Mouse (Mus musculus) hindbrain, embryonic 13.5 days (tissue): ENCODE results near the gene Pcsk7. TPM values are rescaled to one million over a fixed set of nuclear protein-coding genes. Genes with fewer than 3 reads are reported as not detected.
A peak's percentile ranks its signal among the peaks of the same experiment; 100 is the strongest.

Experiments used
- ATAC-seq: fragments of 200-750 bp; cut with Nextera tagmentation; 2 replicates; pipeline ENCODE4 v1.8.0; 2017; ENCODE audit warnings: moderate TSS enrichment; ENCODE audit not compliant: low FRiP score
- H3K27ac ChIP-seq: fragments of 300-500 bp; sonication (generic); 2 replicates; pipeline ENCODE4 v1.5.1; 2015; ENCODE audit warnings: inconsistent platforms, mild to moderate bottlenecking, moderate library complexity
- H3K27me3 ChIP-seq: fragments of 300-500 bp; sonication (generic); 2 replicates; pipeline ENCODE4 v1.6.1; 2015; ENCODE audit warnings: mild to moderate bottlenecking, inconsistent platforms
- H3K36me3 ChIP-seq: fragments of 300-500 bp; sonication (generic); 2 replicates; pipeline ENCODE4 v1.6.1; 2015; ENCODE audit warnings: mild to moderate bottlenecking, inconsistent platforms
- H3K4me1 ChIP-seq: fragments of 300-500 bp; sonication (generic); replicated peaks from 2 replicates; pipeline ENCODE4 v1.6.1; 2015; ENCODE audit warnings: inconsistent platforms
- H3K4me2 ChIP-seq: fragments of 300-500 bp; sonication (generic); 2 replicates; pipeline ENCODE4 v1.6.1; 2015; ENCODE audit warnings: inconsistent platforms, mild to moderate bottlenecking, moderate library complexity
- H3K4me3 ChIP-seq: fragments of 300-500 bp; sonication (generic); 2 replicates; pipeline ENCODE4 v1.5.1; 2015; ENCODE audit warnings: mild to moderate bottlenecking, inconsistent platforms
- H3K9ac ChIP-seq: fragments of 300-500 bp; sonication (generic); 2 replicates; pipeline ENCODE4 v1.6.1; 2015; ENCODE audit warnings: mild to moderate bottlenecking, inconsistent platforms
- H3K9me3 ChIP-seq: fragments of 300-500 bp; sonication (generic); 2 replicates; pipeline ENCODE4 v1.6.1; 2016; ENCODE audit warnings: inconsistent platforms
- WGBS: fragments of 180-500 bp; shearing (Covaris S2); methylation state at CpG from one replicate; pipeline ENCODE4 v1.1.7; 2015; 5-methylcytosine and 5-hydroxymethylcytosine counted together
- microRNA-seq: library from miRNA; unstranded; fragments of <30 nt; microRNA quantifications from one replicate; pipeline ENCODE4, GENCODE M21; 2016
- polyA plus RNA-seq: library from polyadenylated mRNA; unstranded; fragments of >200 nt; fragmentation: Nextera tagmentation; extraction: Ambion mirVana; gene quantifications from 2 replicates; pipeline ENCODE4 v1.2.1, GENCODE M21; 2015

The Pcsk7 gene
- polyA plus RNA-seq, 1 experiment from 2014 or later: 24.0 TPM

DNA sequence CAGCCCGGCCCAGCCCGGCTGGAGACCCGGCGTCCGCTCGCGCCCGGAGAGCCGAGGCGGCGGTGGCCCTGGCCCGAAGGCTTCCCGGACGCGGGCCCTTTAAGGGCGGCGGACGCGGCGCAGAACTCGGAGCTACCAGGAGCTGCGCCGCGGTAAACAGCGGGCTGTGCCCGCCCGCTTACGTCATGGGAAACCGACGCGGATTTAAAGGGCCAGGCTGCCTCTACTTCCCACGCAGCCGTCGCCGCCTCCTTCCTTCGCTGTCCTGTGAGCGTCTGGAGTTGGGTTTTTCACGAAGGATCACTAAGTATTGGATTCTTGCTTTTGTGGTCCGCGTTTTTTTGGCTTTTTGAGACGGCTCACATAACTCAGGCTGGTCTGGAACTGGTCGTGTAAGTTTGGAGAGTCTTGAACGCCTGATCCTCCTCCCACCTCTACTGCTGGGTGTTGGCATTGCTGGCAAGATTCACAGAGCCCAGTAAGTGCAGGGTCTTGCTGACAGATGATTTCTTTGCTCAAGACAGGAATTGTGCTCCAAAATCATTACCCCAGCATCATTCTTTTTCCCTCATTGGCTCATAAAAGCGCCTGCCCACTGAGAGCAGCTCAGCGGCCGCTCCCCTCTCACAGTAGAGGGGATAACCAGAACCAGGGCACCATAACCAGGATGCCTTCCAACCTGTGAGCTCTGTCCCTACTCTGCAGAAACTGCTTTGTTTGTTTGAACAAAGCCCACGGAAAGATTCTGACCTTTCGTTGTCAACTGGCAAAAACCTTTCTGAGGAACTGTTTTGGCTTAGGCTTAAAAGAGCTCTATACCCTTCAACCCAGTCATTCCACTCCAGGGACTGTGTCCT lies 49.0 kb downstream of the Pcsk7 start, which contains the start of gene Sidt2:
Sidt2 (minus strand) TSS at position 152 of the 857 bp plus-strand sequence.
- WGBS: under 1% methylated on average over 48 of the region's 48 CpGs
- peak within 1 kb of the TSS; percentile 86 for H3K4me3 ChIP-seq
- peak within 1 kb of the TSS; percentile 91 for H3K27ac ChIP-seq
- peaks cover 48% of the 10 kb centered on the region for H3K4me1 ChIP-seq
- H3K27me3 ChIP-seq: no peaks in the 10 kb centered on the region
- ATAC-seq: peak; percentile 95
- H3K9ac ChIP-seq: peak within 1 kb of the TSS; percentile 95
- H3K36me3 ChIP-seq: peaks cover 21% of the 10 kb centered on the region
- peak within 1 kb of the TSS; percentile 97 for H3K4me2 ChIP-seq
- H3K9me3 ChIP-seq: no peaks in the 10 kb centered on the region

DNA sequence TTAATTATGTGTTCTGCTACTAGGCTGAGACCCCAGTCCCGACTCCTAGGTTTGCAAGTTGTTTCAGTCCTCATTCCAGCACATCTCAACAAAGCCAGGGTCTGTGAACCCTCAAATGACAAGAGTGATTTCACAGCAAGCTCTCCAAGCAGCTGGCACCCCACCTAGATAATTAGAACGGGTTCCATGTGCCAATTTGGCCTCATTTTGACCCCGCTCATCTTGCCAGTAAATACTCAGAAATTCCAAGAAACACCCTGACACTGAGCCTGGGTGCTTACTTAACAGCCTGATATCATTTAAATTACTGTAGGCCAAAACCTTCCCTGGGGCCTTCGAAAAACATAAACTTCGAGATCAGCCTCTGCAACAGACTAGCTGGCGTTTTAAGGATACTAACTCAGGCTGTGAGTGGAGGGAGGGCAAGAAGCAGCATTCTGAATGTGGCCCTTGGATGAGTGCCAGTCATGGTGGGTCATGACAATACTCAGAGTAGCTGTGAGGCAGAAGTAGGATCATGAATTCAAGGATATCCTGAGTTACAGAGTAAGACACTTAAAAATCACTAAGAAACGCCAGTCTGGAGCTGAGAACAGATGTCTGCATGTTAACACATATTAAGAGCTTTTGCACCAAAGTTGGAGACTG lies 51.9 kb downstream of the Pcsk7 start:
- H3K9me3 ChIP-seq: no peaks in the 10 kb centered on the region
- 0 out of 2 replicates have a peak overlapping the region, but pooled peaks have one; percentile 5 for H3K9ac ChIP-seq
- no peak for ATAC-seq
- no peak overlapping the region for H3K27ac ChIP-seq
- H3K36me3 ChIP-seq: peaks cover 27% of the 10 kb centered on the region
- no peaks in the 10 kb centered on the region for H3K27me3 ChIP-seq
- H3K4me3 ChIP-seq: no peak overlapping the region
- peaks cover 45% of the 10 kb centered on the region for H3K4me1 ChIP-seq
- H3K4me2 ChIP-seq: no peak overlapping the region
- WGBS: 64% methylated on average over 7 of the region's 7 CpGs

DNA sequence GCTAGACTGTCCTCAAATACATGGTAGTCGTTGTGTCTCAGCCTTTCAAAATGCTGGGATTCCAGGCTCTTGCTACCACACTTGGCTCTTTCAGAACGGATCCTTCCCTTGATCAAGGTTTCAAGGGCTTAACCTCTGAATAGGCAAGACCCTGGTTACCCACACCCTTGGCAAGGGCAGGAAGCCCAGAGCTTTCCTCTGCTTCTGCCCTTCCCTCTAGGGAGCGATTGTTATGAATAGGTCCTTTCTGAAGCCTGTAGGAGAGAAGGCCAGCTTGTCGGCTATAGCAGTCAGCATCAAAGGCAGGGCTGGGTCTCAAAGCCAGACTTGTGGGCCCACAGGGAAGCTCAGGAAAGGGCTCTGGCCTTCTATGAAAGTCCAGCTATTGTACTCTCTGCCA lies 52.6 kb downstream of the Pcsk7 start:
- Histone ChIP-seq H3K4me2 (no peak overlapping the region), H3K4me1 (peaks cover 38% of the 10 kb centered on the region), H3K36me3 (peaks cover 34% of the 10 kb centered on the region), H3K9me3 (no peaks in the 10 kb centered on the region), H3K4me3 (no peak overlapping the region), H3K27ac (peak overlapping the region; percentile 55; the same call in 1 of the 2 replicates), H3K9ac (no peak overlapping the region), H3K27me3 (no peaks in the 10 kb centered on the region)
- WGBS: 52% methylated on average over 4 of the region's 4 CpGs
- ATAC-seq: no peak

DNA sequence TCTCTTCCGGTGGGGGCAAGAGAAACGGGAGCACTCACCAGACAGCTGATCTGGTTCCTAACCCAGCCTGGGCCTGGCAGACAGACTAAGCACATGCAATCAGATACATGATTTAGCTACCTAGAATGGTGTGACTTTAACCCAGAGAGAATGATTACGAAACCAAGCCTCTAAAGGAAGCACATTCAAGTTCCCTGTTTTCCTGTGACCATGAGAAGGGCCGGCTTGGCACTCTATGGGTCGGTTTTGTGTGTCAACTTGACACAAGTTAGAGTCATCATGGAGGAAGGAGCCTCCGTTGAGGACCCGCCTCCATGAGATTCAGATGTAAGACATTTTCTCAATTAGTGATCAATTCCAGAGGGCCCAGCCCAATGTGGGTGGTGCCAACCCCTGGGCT lies 53.4 kb downstream of the Pcsk7 start:
- WGBS: 86% methylated on average over 7 of the region's 7 CpGs
- no peak overlapping the region for H3K27ac ChIP-seq
- H3K9me3 ChIP-seq: no peaks in the 10 kb centered on the region
- ATAC-seq: no peak
- H3K9ac ChIP-seq: no peak overlapping the region
- H3K4me3 ChIP-seq: no peak overlapping the region
- H3K27me3 ChIP-seq: no peaks in the 10 kb centered on the region
- peaks cover 32% of the 10 kb centered on the region for H3K4me1 ChIP-seq
- H3K36me3 ChIP-seq: peaks cover 42% of the 10 kb centered on the region
- H3K4me2 ChIP-seq: no peak overlapping the region

DNA sequence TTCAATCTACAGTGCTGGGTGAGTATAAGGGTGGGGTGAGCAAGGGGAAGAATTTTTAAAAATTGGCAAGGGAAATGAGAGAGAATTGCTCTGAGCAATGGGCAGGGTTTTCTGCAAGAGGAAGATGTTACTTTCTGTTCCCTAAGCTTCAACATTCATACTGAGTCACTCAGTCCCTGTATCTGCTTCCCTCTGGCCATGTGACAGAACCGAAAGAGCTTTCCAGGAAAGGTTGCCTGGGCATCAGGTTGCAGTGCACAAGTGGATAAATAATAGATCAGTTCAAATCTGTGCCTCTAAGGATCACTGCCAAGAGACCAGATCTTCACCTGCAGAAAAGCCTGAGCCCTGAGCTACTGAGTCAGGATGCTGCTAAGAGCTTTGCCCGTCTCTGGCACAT lies 55.6 kb downstream of the Pcsk7 start:
- no peaks in the 10 kb centered on the region for H3K27me3 ChIP-seq
- H3K4me2 ChIP-seq: no peak overlapping the region
- no peak for ATAC-seq
- peaks cover 16% of the 10 kb centered on the region for H3K4me1 ChIP-seq
- no peaks in the 10 kb centered on the region for H3K9me3 ChIP-seq
- 89% methylated on average over 2 of the region's 2 CpGs for whole genome bisulfite sequencing
- no peak overlapping the region for H3K9ac ChIP-seq
- H3K36me3 ChIP-seq: peaks cover 63% of the 10 kb centered on the region
- no peak overlapping the region for H3K4me3 ChIP-seq
- H3K27ac ChIP-seq: no peak overlapping the region

DNA sequence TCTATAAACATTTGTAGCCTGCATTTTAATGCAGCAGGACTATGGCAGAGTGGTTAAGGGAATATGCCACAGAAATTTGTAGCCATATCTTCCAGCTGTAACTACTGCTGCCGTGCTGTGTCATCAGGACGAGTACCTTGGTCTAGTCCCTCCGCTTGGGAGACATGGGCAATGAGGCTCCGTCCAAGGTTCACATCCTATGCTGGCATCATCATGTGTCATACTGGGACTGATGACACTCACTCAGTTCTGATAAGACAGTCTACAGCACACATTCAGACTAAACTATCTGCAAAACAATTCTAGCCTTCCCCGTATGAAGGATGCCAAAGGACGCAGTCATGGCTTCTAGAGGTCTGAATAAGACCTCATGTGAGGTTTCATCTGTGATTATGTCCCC lies 57.3 kb downstream of the Pcsk7 start:
- H3K4me3 ChIP-seq: no peak overlapping the region
- H3K27me3 ChIP-seq: no peaks in the 10 kb centered on the region
- no peak for ATAC-seq
- no peak overlapping the region for H3K27ac ChIP-seq
- 95% methylated on average over 6 of the region's 6 CpGs for WGBS
- H3K9ac ChIP-seq: no peak overlapping the region
- peaks cover 78% of the 10 kb centered on the region for H3K36me3 ChIP-seq
- no peak overlapping the region for H3K4me2 ChIP-seq
- peaks cover 5% of the 10 kb centered on the region for H3K4me1 ChIP-seq
- H3K9me3 ChIP-seq: no peaks in the 10 kb centered on the region

DNA sequence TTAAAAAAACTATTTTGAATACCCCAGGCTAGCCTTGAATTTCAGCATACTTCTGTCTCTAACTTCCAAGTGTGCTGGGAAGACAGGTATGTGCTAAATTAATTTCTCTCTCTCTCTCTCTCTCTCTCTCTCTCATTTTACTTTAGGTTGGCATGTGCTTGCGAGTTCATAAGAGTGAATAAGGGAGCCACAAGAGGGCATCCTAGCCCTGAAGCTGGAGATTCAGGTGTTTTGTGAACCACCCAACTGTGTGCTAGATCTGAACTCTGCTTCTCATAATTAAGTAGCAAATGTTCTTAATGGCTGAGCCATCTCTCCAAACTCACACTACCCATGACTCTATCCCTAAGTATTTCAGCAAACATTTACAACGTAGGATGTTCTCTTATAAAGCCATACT lies 70.6 kb downstream of the Pcsk7 start:
- no peak for ATAC-seq
- Histone ChIP-seq H3K9me3 (no peaks in the 10 kb centered on the region), H3K27me3 (no peaks in the 10 kb centered on the region), H3K27ac (no peak overlapping the region), H3K4me3 (no peak overlapping the region), H3K36me3 (peaks cover 39% of the 10 kb centered on the region), H3K9ac (no peak overlapping the region), H3K4me2 (no peak overlapping the region), H3K4me1 (peaks cover 27% of the 10 kb centered on the region)
- 83% methylated on average over 2 of the region's 2 CpGs for WGBS

Small RNA genes within 50 kb of the gene (microRNA-seq; reads per million reads assigned to microRNA genes)
- not detected for gene Mir7087

Other genes with a start within 250 kb of the Pcsk7 start
- gene Cep164, start 77.8 kb upstream of the Pcsk7 start, polyA plus RNA-seq: 12.4 and 15.8 TPM in 2 replicates
- 46.4 and 50.3 TPM in 2 replicates for gene Bace1, start 67.9 kb upstream of the Pcsk7 start, polyA plus RNA-seq
- gene Rnf214, start 414 bp downstream of the Pcsk7 start, polyA plus RNA-seq: 106 and 110 TPM in 2 replicates
- 7.9 and 8.6 TPM in 2 replicates for gene Tagln, start 29.6 kb downstream of the Pcsk7 start, polyA plus RNA-seq
- gene Sidt2, start 48.8 kb downstream of the Pcsk7 start, polyA plus RNA-seq: 36.6 and 37.6 TPM in 2 replicates
- 301 and 314 TPM in 2 replicates for gene Pafah1b2, start 106.2 kb downstream of the Pcsk7 start, polyA plus RNA-seq
- 5.5 and 5.6 TPM in 2 replicates for gene Sik3, start 106.3 kb downstream of the Pcsk7 start, polyA plus RNA-seq